Mouse (Mus musculus): ENCODE results near the gene Nop2. TPM values are rescaled to one million over a fixed set of nuclear protein-coding genes. Genes with fewer than 3 reads are reported as not detected.

The Nop2 gene
- 36.2 and 44.0 TPM in 2 replicates for total RNA-seq (2021)
- long read RNA-seq, transcript Nop2-201 (16 exons, 2,597 nt) = major isoform, 29 of 44 reads
- long read RNA-seq, partial matches to known transcripts = 8 of 44 reads
- long read RNA-seq, other reads (novel, unspliced or antisense) = 7 of 44 reads

DNA sequence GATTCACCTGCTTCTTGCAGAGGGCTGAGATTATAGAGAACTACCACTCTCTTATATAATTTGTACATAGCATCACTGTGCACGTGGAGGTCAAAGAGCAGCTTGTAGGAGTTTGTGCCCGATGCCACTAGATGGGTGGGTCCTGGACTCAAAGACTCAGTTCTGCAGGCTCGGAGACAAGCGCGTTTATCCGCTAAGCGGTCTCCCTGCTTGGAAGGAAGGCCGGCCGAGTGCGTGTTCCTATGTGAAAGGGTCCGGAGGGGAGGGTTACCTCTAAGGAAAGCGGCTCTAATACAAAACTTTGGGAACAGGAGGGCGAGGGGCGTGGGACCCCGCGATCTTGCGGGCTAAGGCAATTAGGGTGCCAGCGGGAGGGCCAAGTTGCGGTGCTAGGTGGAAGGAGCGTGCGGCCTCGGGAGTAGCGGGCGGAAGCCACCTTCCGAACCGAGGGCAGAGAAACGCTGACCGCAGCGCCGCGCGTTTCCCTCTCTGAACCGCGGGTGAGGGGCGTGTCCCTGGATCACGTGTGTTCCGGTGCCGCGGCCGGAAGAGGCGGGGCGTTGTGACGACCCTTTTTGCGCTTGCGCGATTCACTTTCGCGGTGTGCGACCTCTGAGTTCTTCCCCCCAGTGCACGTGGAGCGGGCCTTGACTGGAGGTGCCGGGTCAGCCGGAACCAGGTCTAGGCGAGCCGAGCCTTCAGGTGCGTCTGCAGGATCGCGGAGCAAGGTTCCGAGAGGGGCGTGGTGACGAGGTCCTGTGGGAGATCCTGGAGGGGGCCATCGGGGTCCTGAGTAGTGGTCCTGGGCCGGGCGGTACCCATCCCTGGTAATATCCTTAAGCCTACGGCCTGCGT, at the start of gene Nop2:
Gene Nop2 (plus strand): TSS at position 608 of the 855 bp plus-strand sequence.
- peak; percentile 87 for DNase-seq

DNA sequence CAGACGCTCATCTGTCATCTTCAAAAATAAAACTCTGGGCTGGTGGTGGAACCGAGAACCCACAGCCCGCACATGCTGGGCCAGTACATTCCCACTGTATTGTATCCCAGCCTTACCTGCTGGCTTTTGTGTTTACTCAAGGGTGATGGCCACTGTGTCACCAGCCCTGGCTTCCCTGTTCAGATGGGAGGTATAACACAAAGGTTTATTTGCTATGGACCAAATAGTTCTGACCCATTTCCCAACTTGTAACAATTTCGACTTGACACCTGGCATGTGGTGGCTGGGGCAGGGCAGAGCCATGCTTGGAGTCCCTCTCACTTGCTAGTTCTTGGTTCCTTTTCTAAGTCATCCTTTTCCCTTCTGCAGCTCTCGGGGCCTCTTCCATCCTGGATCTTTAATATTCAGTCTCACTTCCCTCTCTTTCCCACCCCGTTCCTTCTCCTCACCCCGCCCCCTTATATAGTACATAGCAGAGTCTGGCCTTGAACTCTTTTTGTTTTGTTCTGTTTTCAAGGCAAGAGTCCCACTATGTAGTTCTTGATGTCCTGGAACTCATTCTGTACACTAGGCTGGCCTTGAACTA, 48.8 kb upstream of the Nop2 start:
- no peak for DNase-seq

DNA sequence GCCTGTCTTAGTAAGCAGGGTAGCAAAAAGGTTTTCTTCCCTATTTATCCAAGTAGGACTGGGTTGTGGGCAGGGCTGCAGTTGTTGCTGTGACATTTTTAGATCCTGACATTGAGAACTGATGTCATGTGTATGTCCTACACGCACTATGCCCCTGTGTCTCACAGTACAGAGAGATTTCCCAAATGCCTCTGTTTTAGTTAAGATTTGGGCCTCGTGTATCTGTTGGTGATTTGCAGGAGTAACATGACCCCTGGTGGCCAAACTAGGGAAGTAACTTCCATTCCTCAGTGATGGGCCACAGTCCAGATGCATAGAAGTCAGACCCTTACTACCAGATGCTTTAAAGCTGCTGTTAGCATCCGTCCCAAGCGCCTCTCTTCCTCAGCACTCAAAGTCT, 47.3 kb upstream of the Nop2 start:
- peak; percentile 41 for DNase-seq

DNA sequence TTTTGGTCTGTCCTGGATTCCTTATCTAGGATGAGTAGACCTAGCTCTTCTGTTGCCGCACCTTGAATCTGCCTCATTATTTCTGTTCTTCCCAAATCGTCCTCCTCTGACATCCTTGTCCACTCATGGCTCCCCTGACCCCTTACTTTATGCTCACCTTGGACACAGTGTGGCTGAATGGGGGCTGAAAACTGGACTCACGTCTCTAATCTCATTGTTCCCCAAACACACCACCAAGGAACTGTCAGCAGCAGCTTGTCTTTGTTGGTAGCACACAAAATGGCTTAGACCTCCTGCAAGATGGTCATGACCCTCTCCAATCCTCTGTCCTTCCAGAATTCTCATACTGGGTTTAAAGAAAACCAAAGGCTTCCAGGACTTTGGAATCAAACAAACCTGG, 43.8 kb upstream of the Nop2 start:
- DNase-seq = no peak

DNA sequence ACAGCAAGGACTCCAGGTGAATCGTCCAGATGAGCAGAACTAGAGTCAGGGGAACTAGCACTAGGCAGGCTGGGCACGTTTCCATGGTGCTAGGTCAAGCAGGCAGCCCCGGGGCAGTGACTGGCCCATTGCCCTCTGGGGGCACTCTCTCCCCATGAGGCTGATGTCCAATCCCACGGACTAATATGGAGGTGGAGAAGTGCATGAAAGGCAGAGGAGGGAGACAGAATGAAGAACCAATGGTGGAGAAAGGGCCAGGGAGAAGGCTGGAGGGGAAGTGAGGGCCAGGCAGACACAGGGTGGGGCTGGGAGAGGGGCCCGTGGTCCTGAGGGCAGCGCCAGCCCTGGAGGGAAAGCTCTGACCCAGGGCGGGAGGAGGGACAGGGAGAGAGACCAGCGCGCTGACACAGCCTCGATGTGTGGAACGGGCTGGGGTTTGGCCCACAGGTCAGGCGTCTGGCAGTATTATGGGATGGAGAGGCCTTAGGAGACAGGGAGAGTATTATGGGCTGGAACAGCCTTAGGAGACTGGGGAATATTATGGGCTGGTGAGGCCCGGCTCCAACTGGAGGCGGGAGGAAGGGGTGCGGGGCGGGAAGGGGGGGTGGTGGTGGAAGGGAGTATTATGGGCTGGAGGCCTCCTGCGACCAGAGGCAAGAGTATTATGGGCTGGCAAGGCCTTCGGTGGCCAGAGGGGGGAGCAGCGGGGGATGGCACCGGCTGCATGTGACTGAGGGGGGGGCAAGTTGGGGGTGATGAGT, 43.0 kb upstream of the Nop2 start:
- DNase-seq = peak; percentile 75

DNA sequence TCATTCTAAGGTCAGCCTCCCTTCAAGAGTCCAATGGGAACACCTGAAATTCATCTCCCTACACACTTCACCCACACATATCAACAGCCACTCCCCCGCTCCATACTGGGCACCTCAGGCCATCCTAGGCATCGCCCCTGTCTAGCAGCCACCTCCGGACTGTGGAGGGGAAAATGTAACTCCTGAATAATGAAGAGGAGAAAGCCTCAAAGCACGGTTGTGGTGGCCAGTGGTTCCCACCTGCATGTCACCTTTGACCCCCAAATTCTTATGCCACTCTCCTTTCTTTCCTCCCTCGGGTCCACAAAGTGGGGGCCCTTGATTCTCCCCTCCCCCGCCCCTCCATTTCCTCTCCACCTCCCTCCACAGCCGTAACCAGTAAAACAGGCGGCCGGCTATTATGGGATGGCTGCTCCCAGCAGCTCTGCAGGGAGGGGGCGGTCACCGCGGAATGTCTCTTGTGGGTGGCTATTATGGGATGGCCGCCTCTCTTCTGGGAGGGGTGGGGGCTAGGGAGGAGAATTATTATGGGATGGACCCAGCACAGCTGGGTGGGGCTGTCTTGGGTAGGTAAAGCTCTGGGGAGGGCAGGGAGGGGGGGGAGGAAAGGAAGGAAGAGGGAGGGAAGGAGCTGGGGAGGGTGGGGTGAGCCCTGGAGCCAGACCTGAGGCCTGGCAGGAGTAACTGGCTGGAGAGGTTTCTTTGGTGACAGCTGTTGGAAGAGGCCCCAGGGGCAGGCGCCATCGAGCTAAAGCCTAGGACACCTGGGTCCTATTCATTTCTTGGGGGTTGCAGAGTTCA, 42.0 kb upstream of the Nop2 start:
- DNase-seq = peak; percentile 77

DNA sequence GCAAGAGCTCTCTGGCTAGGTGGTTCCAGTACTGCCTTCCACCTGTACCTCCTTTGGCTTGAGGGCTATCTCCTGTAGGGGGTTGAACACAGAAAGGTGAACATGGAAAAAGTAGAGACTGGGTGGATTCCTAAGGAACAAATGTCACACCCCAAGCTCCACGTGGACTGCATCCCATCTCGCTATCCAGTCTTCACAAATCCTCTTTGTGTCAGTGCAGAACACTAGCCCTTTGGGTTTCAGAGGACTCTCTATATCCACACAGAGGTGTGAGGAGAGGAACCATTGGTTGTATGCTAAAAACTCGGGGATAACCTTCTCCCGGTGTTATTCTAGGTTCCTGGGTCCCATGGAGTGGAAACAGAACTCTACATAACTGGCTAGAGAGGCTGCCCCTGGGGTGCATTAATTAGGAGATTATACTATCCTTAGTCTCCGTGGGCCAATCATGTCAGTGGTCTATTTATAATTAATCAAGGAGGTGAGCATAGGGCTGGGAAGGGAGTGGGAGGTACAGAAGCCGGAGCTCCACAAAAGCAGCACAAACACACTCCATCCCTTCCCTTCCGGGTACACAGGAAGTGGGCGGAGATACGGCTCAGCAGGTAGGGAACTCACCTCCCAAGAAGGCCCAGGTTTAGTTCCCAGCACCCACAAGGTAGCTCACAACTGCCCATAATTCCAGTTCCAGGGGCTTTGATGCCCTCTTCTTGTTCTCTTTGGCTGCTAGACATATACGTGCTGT, 41.2 kb upstream of the Nop2 start:
- DNase-seq = no peak

DNA sequence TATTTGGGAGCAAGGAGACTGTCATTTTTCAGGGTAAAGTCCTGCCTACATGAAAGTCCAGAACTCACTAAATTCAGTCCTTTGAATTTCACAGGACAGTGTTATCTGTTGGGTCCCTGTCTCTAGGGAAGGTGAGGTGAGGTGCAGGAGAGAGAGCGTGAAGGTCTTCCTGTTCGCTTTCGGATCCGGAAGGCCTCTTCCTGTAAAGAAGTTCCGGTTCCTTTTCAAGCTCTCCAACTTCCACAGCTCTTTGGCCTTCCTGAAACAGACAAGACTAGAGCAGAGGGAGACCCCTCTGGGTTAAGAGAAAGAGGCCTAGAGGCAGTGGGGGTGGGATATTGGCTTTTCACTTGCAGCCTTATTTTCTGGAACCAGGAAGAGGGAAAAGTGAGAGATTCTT, 39.3 kb upstream of the Nop2 start:
- DNase-seq = no peak

DNA sequence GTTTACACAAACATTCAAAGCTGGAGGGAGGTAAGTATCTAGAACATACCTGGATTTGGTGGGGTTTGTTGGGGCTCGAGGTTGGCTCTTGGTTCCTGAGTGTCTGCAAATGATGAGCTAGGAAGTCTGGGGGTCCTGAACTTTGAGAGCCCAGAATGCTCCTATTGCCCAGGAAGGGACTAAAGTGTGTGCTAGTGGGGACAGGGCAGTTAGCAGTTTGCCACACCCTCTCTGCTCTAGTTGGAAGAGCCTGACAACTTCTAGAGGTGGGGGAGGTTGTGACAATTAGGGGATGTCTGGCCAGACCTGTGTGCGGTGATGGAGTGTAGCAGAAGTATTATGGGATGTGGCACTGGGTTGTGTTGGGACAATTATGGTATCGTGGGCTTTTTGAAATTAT, 36.9 kb upstream of the Nop2 start:
- DNase-seq = no peak

DNA sequence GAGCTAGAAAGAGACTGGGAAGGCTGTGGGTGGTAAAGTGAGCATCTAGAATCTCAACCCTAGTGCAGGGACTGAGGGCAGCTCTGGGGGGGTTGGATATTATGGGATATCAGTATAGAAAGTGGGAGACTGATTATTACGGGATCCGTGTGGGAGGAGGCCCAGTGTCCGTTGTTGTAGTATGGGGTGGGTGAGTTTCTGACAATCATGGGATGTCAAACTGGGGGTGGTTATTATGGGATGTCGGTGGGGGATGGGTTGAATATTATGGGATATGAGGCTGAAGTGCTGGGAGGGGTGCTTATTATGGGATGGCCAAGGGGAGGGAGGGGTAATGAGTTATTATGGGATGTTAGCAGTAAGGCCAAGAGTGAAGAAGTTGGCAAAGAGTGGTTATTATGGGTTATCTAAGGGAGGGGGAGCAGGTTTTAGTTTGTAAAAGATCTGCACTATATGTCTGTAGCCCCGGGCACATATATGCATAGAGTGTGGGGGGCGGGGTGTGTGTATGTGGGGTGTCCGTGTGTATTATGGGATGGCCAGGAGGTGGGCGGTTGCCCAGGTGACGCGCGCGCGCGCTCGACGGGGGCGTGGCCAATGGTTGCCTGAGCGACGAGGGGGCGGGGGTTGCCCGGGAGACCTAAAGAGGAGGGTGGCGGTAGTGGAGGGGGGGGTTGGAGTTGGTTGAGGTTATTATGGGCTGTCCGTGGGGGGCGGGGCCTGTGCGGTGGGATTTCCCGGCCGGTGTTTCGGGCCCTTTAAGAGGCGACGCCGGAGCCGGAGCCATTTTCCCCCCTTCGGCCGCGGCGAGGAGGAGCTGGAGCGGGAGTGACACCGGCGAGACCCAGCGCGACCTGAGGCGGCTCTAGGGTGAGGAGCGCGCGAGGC, 36.1 kb upstream of the Nop2 start, which contains the start of gene Chd4:
Gene Chd4 (plus strand): TSS at position 591 of the 888 bp plus-strand sequence.
- DNase-seq = peak; percentile 98

DNA sequence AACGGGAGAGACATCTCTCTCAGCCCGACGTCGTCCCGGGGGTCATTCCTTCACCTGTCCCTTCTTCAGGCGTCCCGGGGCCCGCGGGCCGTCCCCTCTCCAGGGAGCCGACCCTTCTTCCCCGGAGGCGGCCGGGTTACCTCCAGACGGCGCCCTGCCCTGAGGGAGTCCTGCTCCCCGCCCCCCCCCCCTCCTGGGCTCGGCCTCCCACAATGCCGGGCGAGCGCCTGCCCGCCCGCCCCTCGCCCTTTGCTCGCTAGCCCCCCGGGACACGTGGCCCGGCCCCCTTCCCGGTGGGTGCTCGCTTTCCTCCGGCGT, 35.5 kb upstream of the Nop2 start:
- DNase-seq = no peak

DNA sequence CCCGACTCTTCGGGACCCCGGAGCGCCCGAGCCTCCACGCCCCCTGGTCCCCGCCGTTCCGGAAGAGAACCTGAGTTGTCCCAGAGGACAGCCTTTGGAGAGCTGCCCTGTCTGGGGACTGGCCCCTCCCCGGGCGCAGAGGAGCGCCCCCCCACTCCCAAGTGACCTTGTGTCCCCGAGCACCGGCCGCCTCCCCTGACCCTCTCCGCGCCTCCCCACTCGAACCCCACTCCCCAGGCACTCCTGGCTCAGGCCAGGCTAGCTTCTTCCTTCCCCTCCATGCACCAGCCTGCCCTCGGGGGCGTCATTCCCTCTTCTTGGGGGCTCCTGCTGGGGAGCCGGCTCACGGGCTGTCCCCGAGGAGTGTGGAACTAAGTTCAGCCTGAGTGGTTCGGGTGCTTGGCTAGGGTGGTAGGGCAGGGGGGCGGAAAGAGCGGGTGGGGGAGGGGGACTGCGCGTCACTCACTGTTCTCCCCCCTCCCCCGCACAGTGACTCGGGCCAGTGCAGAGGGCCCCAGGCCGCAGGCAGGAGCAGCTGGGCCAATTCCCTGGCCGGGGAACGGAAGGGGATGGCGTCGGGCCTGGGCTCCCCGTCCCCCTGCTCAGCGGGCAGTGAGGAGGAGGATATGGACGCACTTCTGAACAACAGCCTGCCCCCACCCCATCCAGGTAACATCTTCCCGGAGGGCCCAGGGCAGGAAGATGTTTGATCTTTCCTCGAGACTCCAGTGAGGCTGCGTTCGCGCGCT, 34.9 kb upstream of the Nop2 start:
- peak; percentile 73 for DNase-seq

DNA sequence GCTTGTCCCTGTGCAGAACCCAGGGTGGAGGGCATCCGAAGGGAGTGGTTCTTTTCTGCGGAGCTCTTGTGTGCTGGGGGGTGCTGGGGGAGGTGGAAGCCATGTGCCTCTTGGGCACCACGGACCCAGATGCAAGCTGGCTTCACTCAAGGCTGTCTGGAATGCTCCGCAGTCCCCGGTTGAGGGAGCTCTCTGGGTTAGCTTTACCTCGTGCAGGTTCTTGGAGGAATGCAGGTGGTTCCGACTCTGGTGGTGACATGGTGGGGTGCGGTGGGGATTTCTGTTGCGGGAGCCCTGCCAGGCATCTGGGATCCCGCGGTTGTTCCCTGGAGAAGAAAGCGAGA, 34.4 kb upstream of the Nop2 start:
- DNase-seq = no peak

DNA sequence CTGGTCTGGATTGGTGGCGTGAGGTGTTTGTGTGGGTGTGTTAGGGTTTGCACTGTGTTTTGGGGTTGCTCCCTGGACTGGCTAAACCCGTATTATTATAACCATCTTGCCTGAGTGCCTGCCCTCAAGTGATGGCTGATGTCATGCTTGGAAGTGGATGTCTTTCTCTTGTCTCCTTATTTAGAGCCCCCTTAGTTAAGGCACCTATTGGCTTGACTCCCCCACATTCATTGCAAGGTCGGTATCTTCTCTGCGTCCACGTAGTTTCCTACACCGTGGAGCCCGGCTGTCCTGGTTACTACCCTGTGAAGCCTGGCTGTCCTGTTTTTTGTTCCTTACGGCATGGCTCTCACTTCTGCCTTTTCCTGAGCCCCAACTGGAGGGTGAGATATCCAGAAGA, 33.8 kb upstream of the Nop2 start:
- DNase-seq = no peak

DNA sequence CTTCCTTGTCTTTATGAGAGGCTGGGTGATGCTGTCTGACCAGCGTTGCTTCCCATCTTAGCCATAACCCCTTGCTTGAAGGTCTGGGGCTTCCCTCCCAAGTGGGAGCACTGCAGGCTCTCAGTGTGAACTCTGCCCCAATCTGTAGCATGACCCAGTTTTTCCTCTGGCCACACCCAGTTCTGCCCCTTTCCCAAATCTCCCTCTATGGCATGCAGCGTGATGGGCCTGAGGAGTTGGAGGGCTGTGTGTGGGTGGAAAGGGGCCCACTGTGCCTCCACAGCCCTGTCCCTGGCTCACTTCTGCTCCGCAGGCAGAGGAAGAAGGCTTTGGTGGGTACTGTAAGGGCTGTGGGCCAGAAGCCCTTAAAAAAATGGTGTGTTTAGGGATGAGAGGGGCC, 33.2 kb upstream of the Nop2 start:
- no peak for DNase-seq

DNA sequence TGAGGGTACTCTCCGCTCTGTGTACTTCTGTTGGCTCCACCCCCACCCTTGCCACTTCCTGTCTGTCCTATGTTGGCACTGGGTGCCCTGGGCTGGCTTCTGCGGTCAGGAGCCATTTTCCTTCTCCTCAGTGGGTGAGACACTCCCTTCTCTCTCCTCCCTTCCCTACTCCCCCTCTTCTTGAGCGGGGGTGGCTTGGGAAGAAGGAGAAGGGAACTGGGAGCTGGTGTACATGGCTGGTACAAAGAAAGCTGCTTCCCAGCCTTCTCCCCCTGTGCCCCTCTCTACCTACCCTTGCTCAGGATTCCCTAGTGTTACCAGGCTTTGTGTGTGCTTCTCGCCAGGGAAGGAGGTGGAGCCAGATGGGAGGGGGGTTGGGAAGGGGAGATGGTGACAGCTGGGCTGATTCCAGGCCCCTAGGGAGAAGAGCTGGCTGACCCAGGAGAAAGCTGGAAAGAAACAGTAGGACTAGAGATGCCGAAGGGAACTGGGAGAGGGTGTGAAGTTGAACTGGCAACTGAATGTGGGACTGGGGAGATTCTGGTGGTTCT, 32.2 kb upstream of the Nop2 start:
- DNase-seq = peak; percentile 41

DNA sequence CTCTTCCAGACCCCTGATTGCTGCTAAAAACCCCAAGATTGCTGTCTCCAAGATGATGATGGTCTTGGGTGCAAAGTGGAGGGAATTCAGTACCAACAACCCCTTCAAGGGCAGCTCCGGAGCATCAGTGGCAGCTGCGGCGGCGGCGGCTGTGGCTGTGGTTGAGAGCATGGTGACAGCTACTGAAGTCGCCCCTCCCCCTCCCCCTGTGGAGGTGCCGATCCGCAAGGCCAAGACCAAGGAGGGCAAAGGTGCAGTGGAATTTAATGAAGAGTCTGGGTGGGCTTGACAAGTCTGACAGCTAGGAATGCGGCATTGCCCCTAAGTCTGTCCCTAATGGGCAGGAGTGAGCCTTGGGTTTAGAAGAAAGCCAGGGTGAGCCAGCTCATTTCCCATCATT, 30.3 kb upstream of the Nop2 start:
- DNase-seq = no peak

DNA sequence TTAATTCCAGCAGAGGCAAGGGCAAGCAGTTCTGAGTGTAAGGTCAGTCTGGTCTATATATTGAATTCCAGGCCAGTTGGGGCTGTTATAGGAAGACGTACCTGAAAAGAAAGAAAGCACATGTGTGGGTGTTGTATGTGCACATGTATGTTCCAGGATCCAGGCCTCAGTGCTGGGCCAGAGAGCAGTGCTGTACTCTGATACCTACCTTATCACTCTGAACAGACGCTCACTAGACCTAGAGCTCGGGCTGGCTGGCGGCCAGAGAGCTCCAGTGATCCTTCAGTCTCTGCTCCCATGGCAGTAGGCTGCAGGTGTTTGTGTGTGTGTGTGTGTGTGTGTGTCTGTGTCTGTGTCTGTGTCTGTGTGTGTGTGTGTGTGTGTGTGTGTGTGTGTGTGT, 27.5 kb upstream of the Nop2 start:
- no peak for DNase-seq

DNA sequence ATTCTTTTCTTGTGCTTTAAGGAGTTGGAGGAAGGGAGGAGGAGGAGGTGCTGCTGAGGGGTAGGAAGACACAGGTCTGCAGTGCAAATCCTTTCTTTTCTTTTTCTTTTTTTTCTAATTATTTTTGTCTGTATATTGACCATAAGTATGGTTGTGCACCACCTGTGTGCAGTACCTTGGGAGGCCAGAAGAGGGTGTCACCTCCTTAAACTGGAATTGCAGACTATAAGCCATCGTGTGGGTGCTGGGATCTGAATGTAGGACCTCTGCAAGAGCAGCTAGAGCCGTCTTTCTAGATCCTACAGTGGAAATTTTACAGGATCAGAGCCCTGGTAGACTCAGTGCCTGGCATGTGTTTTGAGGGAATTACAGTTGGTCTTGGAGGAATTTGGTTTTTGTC, 24.0 kb upstream of the Nop2 start:
- DNase-seq = no peak

DNA sequence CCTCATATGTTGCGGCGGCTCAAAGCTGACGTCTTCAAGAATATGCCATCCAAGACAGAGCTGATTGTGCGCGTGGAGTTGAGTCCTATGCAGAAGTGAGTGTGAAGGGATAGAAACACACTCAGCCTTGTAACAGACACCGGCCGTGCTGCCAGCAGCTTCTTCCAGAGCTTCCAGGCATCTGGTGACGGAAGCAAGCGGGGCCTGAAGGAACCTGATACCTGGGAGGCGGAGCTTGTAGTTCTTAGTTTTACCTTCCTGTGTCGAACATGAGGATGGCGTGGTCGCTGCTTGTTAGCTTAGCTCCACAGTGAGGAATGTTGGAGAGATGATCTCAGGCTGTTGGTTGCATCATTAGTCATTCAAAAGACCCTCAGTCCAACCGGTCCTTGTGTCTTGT, 22.3 kb upstream of the Nop2 start:
- no peak for DNase-seq
